Mouse (Mus musculus) layer of hippocampus, adult 18-20 months (tissue): ENCODE measurements at regions not wholly inside any gene's neighbourhood (a gene's known extent, or its start where the extent isn't known, plus 50 kb on each side); places are given as distances from the start of the nearest gene placed in this dataset.
A peak's percentile ranks its signal among the peaks of the same experiment; 100 is the strongest.

ENCODE experiments used
- DNase-seq, 2 experiments: peaks; one replicate each; pipeline ENCODE4 v3.0.0; 2022; ENCODE audit warnings: low spot score in 2 of 2

- no peak for DNase-seq
Observed at GRCm38 (mm10) chr2:51452816-51453215, 174.5 kb upstream of the Tas2r134 start.

DNA sequence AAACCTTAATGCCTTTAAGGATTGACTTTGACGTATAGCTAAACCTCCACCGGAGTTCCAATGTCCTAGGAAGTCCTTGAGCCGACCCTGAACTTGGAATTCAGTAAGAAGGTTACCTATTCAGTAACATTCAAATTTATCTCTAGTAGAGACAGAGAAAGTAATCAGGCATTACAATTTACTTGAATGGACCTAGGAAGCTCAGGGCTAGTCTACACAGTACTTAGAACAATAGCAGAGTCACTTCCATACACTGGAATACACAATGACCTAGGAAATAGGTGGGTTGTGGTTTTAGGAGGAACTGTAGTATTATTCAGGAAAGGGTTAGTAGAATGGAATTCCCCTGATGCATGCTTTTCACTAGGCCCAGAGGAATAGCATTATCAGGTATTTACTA lies 179.2 kb upstream of the Tas2r134 start:
- no peak for DNase-seq

GRCm38 (mm10) chr2:51447616-51448015 lies 179.7 kb upstream of the Tas2r134 start:
- no peak for DNase-seq

DNA sequence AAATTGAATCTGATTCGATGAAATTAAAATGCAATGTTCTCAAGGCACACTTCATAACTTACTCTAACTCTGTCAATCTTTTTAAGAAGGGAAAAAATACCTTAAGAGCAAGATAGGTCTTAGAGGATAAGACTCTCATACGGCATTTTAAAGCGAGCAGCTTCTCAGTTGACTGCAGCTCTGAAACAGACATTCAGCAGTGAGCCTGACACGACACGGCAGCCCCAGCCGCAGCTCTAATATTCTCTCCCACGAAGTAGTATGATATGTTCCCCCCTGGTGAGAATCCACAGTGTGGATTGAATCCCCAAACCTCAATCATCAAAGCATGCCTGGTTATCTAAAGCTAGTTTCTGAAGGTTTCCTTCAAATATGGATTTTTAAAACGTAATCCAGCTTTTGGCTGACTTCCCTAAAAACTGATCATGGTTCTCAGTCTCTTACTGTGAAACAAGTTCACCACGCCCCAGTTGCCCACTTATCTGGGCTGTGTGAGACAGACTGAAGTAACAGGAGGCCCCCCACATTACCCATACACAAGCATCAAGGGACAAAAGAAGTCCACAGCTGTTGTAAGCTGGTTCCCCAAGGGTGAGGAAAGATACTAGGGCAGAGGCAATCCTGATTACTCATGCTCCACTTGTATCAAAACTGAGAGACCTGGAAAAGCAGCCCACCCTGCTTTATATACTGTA lies 182.8 kb upstream of the Tas2r134 start:
- no peak for DNase-seq

DNA sequence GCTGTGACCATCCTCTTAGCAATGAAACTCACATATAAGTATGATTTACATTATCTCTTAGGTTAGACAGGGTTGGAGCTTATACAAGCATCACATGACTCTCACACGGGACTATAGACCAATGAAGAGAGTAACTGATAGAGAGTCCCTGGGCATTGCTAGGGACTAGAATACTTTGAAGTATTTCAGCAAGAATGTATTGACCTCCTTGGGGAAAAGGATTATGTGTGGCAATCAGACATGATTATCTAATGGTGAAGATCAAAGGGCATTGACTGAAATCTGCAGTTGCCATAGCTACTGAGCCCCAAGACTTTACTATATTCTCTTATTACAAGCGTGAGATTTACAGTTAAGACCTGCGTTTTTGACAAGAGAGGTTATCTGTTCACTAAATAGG lies 183.4 kb upstream of the Tas2r134 start:
- no peak for DNase-seq

GRCm38 (mm10) chr2:51439047-51439446 lies 188.3 kb upstream of the Tas2r134 start:
- DNase-seq = no peak

GRCm38 (mm10) chr2:51436590-51436989 lies 190.7 kb upstream of the Tas2r134 start:
- peak in 1 of 2 experiments; percentile 8 for DNase-seq

- no peak for DNase-seq
Observed at GRCm38 (mm10) chr2:51431564-51431963, 195.7 kb upstream of the Tas2r134 start.

- no peak for DNase-seq
Observed at GRCm38 (mm10) chr2:51429716-51430115, 197.6 kb upstream of the Tas2r134 start.

DNA sequence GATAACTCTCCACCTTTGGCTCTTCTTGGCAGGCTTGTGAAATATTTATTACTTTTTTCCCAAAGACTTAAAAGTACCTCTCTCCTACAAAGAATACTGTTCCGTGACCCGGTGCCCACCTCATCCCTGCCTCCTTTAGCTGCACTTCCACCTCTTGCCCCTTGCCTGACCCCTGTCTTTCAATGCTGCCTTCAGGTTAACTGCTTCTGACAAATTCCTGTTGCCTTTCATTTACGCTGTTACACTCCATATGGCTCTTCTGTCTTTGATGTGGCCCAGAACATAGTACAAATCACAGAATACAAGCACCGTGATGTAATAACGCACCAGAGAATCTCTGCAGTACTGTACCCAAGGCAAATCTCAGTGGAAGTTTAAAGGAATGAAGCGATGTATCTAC lies 204.9 kb upstream of the Tas2r134 start:
- DNase-seq = no peak

GRCm38 (mm10) chr2:51417908-51418690 lies 209.2 kb upstream of the Tas2r134 start:
- no peak for DNase-seq

DNA sequence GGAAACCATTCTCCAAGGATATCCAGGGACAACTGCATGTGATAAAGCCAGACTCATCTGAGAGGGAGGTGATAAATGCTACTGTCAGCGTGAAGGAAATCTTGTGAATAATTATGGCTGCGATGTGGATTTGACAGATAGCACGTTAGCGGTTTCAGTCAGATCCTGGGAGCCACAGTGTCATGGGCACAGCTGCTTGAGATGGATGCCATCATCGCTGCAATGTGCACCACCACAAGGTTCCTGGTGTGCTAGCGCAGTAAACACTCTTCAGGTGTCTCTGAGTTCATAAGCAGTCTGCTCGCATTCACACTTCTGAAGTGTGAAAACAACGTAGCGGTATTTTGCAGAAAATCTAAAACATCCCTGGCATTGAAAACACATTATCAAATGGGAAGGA lies 238.9 kb upstream of the Tas2r134 start:
- no peak for DNase-seq

DNA sequence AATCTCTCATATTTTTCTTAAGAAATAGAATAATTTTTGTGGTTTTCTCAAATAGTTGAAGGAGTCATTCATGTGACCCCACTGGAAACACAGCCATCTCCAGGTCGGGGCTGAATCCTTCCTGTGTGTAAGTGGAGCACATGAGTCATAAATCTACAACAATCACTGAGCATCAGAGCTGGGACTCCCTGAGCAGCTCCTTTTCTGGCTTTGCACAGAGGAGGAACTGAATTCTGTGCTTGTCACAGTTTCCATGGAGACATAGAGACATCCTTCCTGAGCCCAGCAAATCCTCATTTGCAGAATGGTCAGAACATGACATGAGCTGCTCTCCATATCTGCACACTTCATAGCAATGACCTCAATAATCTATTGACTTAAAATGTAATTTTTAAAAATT lies 238.2 kb upstream of the Rnd3 start:
- no peak for DNase-seq

GRCm38 (mm10) chr2:51376597-51376996 lies 227.7 kb upstream of the Rnd3 start:
- no peak for DNase-seq

DNA sequence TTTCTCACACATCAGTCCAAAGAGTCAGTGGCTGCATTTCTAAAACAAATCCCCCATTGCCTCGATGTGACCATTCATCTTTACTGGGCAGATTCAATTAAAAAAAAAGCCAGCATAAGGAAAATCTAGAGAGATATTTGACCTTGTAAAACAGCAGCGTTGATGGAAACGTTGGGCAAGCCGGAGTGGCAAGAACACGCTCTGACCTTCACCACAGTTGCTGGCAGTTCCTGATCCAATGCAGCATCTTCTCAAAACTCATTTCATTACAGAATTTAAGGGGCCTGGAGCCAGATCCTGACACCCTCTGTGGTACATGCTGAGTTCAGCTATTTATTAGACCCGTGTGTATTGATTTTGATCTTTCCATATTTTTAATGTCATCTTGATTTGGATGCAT lies 225.7 kb upstream of the Rnd3 start:
- DNase-seq = no peak

GRCm38 (mm10) chr2:51372771-51373170 lies 223.9 kb upstream of the Rnd3 start:
- DNase-seq = no peak

GRCm38 (mm10) chr2:51362825-51363616 lies 214.1 kb upstream of the Rnd3 start:
- DNase-seq = peak in 1 of 2 experiments; percentile 11

DNA sequence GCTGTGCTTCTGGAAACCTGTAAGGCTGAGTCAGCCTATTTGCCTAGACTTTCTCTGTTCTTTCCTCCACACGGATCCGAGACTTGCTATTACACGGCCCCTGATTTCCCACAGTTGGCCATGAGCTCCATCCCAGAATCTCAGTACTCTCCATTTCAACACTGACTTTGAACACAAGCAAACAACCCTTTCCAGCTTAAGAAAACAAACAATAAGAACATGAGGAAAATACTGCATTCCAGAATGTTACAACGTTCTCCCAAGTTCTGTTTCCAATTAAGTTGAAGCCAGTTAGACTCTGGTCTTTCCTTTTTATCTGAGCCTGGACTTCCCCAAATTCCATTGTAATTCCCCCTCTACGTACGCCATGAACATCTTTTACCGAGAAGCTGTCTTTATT lies 206.4 kb upstream of the Rnd3 start:
- DNase-seq = no peak

DNA sequence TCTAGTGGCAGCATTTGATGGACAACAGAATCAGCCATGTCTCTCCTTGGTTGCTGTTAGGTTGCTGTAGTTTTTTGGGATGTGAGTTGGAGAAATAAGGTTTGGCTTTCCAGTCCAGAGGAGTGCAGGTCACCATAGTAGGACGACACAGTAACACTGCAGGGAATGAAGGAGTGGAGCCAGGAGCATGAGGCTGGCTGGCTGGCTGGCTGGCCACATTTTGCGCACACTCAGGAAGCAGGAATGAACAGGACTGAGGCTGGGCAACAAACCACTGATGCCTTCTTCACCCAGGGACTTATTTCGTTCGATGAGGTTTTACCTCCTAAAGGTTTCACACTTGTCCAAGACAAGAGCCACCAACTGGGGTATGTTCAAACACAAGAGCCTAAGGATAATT lies 205.9 kb upstream of the Rnd3 start:
- DNase-seq = no peak

GRCm38 (mm10) chr2:51349614-51350013 lies 200.7 kb upstream of the Rnd3 start:
- no peak for DNase-seq

- no peak for DNase-seq
Observed at GRCm38 (mm10) chr2:51348774-51349173, 199.9 kb upstream of the Rnd3 start.

DNA sequence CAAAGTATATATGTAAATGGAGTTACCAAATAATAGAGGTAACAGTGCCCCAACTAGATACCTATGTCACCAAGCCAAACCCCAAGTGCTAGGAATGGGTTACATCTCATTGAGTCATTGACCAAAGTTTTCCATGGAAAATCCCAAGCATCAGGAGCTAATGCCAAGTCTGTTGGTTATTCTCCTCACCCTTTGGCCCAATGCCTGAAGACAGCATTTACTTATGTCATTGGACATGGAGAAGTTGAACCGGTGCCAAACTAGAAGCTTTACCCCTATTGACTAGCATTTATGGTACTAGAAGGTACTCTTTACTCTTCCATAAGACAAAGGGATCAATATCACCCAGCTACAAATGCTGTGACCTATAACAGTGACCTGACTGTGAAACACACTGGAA lies 198.2 kb upstream of the Rnd3 start:
- no peak for DNase-seq
